ENCODE assay signal across 8 mouse cellular contexts in genomic region chr2:48950252-48950315, GRCm38 (mm10). TPM values are rescaled to one million over a fixed set of nuclear protein-coding genes. Genes with fewer than 3 reads are reported as not detected.
DNase-seq lines count a peak whose midpoint lies in the region; ATAC-seq and TF ChIP-seq lines count a peak whose summit lies in the region.

Gene Orc4 (minus strand): TSS chr2:48950277.

- no peak for DNase-seq in cerebellum, adult 2 months
- no peak for DNase-seq in cerebellum, adult 11-12 months
- no peak for DNase-seq in hindbrain, embryonic 14.5 days (ENCODE audit: low spot score)
- DNase-seq in liver, postnatal 0 days, result no peak
- DNase-seq in cerebellum, postnatal 25 days, result no peak
- DNase-seq in spleen, postnatal 10 days (ENCODE audit: low spot score in 2 of 2), result no peak

- H3K4me3 ChIP-seq in cerebellum, adult 2 months (replicated peaks; ENCODE audit: insufficient read depth, low read depth, low read length), result peak within 1 kb of the TSS; percentile 90
- peak within 1 kb of the TSS; percentile 62 for H3K4me3 ChIP-seq in forebrain, embryonic 16.5 days (replicated peaks; ENCODE audit: low read length)
- peak within 1 kb of the TSS; percentile 82 for H3K4me3 ChIP-seq in hindbrain, embryonic 14.5 days (replicated peaks; ENCODE audit: low read length)
- H3K4me3 ChIP-seq in liver, postnatal 0 days (ENCODE audit: low read depth, low read length), result peak within 1 kb of the TSS; percentile 92

- H3K36me3 ChIP-seq in forebrain, embryonic 16.5 days (ENCODE audit: control insufficient read depth, insufficient read depth), result no peaks in the 10 kb centered on the region
- H3K36me3 ChIP-seq in hindbrain, embryonic 14.5 days (replicated peaks; ENCODE audit: control insufficient read depth, insufficient read depth), result no peaks in the 10 kb centered on the region
- H3K36me3 ChIP-seq in liver, postnatal 0 days (replicated peaks; ENCODE audit: insufficient read depth, low read length), result no peaks in the 10 kb centered on the region

- ATAC-seq in activated CD4-positive, CD25-positive, alpha-beta regulatory T cell, adult 4 months, result no peak
- ATAC-seq in forebrain, embryonic 16.5 days, result no peak
- no peak; the same call in 1 of the 2 replicates for ATAC-seq in hindbrain, embryonic 14.5 days (ENCODE audit: low FRiP score)
- ATAC-seq in liver, postnatal 0 days, result no peak

- no peak for TF ChIP-seq EP300 in liver, postnatal 0 days (IDR thresholded peaks at IDR 0.05; ENCODE audit: low read depth)

- no peaks in the 10 kb centered on the region for H3K4me1 ChIP-seq in cerebellum, adult 2 months (ENCODE audit: control insufficient read depth, insufficient read depth, low read length)
- H3K4me1 ChIP-seq in forebrain, embryonic 16.5 days (replicated peaks; ENCODE audit: control insufficient read depth, insufficient read depth, low read length), result peaks cover 13% of the 10 kb centered on the region
- peaks cover 16% of the 10 kb centered on the region for H3K4me1 ChIP-seq in hindbrain, embryonic 14.5 days (replicated peaks; ENCODE audit: control insufficient read depth, insufficient read depth, low read length)
- peaks cover 3% of the 10 kb centered on the region; the same call in 1 of the 2 replicates for H3K4me1 ChIP-seq in liver, postnatal 0 days (ENCODE audit: insufficient read depth)

- H3K27me3 ChIP-seq in cerebellum, adult 2 months (ENCODE audit: control insufficient read depth, insufficient read depth, low read length), result no peaks in the 10 kb centered on the region
- no peaks in the 10 kb centered on the region for H3K27me3 ChIP-seq in forebrain, embryonic 16.5 days (replicated peaks; ENCODE audit: control insufficient read depth, insufficient read depth, low read length)
- H3K27me3 ChIP-seq in hindbrain, embryonic 14.5 days (ENCODE audit: control insufficient read depth, insufficient read depth, low read length), result no peaks in the 10 kb centered on the region
- no peaks in the 10 kb centered on the region for H3K27me3 ChIP-seq in liver, postnatal 0 days (ENCODE audit: insufficient read depth, low read length)

- TF ChIP-seq CTCF in cerebellum, adult 2 months (IDR thresholded peaks at IDR 0.05; ENCODE audit: borderline replicate concordance, insufficient read depth, low read depth, low read length), result no peak
- TF ChIP-seq CTCF in liver, postnatal 0 days (IDR thresholded peaks at IDR 0.05; ENCODE audit: low read depth), result no peak

- no peak for TF ChIP-seq POLR2A in cerebellum, adult 2 months (IDR thresholded peaks at IDR 0.05; ENCODE audit: borderline replicate concordance, insufficient read depth, low read length)

- H3K9ac ChIP-seq in forebrain, embryonic 16.5 days (replicated peaks; ENCODE audit: low read depth, low read length), result peak within 1 kb of the TSS; percentile 88
- peak within 1 kb of the TSS; percentile 77 for H3K9ac ChIP-seq in hindbrain, embryonic 14.5 days
- peak within 1 kb of the TSS; percentile 91 for H3K9ac ChIP-seq in liver, postnatal 0 days (replicated peaks)

- H3K4me2 ChIP-seq in forebrain, embryonic 16.5 days (ENCODE audit: low read length), result peak within 1 kb of the TSS; percentile 63
- peak within 1 kb of the TSS; percentile 51 for H3K4me2 ChIP-seq in hindbrain, embryonic 14.5 days (replicated peaks)
- H3K4me2 ChIP-seq in liver, postnatal 0 days (ENCODE audit: low read depth, low read length), result peak within 1 kb of the TSS; percentile 76

- H3K27ac ChIP-seq in cerebellum, adult 2 months (ENCODE audit: insufficient read depth, low read length), result peak within 1 kb of the TSS; percentile 98
- peak within 1 kb of the TSS; percentile 95 for H3K27ac ChIP-seq in forebrain, embryonic 16.5 days (ENCODE audit: low read length)
- peak within 1 kb of the TSS; percentile 95 for H3K27ac ChIP-seq in hindbrain, embryonic 14.5 days
- H3K27ac ChIP-seq in liver, postnatal 0 days (ENCODE audit: low read depth), result peak within 1 kb of the TSS; percentile 92

- no peaks in the 10 kb centered on the region for H3K9me3 ChIP-seq in forebrain, embryonic 16.5 days (ENCODE audit: control insufficient read depth, low read length)
- H3K9me3 ChIP-seq in hindbrain, embryonic 14.5 days (ENCODE audit: control insufficient read depth, low read length), result no peaks in the 10 kb centered on the region
- H3K9me3 ChIP-seq in liver, postnatal 0 days (ENCODE audit: low read length), result no peaks in the 10 kb centered on the region

- WGBS in cerebellum, adult 2 months, result 0% methylated on average over 2 of the region's 2 CpGs
- 0% methylated on average over 1 of the region's 2 CpGs for WGBS in forebrain, embryonic 16.5 days
- WGBS in hindbrain, embryonic 14.5 days, result 0% methylated on average over 2 of the region's 2 CpGs
- 0% methylated on average over 2 of the region's 2 CpGs for WGBS in liver, postnatal 0 days (ENCODE audit: insufficient replicate concordance)

RNA-seq across cellular contexts. Expression of gene Orc4, which starts in this region (rescaled TPM):
- polyA plus RNA-seq in cerebellum, adult 2 months (2012; rRNA removed), result 58.2 and 62.9 TPM in 2 replicates
- polyA plus RNA-seq in activated CD4-positive, CD25-positive, alpha-beta regulatory T cell, adult 4 months (2017; shearing (Covaris generic)), result 100 to 1,000 TPM; 103 to 115 TPM
- polyA plus RNA-seq in forebrain, embryonic 16.5 days (2015; fragmentation: Nextera tagmentation; extraction: Ambion mirVana), result 110 and 118 TPM in 2 replicates
- polyA plus RNA-seq in hindbrain, embryonic 14.5 days (2014; fragmentation: Nextera tagmentation; extraction: Ambion mirVana), result 89.4 and 98.7 TPM in 2 replicates
- polyA plus RNA-seq in liver, postnatal 0 days (2015; fragmentation: Nextera tagmentation; extraction: Ambion mirVana), result 26.0 and 26.1 TPM in 2 replicates
